Mouse (Mus musculus) midbrain, embryonic 16.5 days (tissue): ENCODE measurements around the gene Srr. TPM values are rescaled to one million over a fixed set of nuclear protein-coding genes. Genes with fewer than 3 reads are reported as not detected.
A peak's percentile ranks its signal among the peaks of the same experiment; 100 is the strongest.

Source experiments
- ATAC-seq: fragments of 200-750 bp; cut with Nextera tagmentation; 2 replicates; pipeline ENCODE4 v1.8.0; 2017; ENCODE audit warnings: moderate TSS enrichment
- H3K27ac ChIP-seq: fragments of 300-500 bp; sonication (generic); 2 replicates; pipeline ENCODE4 v1.5.1; 2014; ENCODE audit warnings: mild to moderate bottlenecking, low read length, mixed read lengths
- H3K27me3 ChIP-seq: fragments of 300-500 bp; sonication (generic); 2 replicates; pipeline ENCODE4 v1.6.1; 2014; ENCODE audit warnings: low read depth, low read length, mixed read lengths; ENCODE audit not compliant: control insufficient read depth, insufficient read depth
- H3K36me3 ChIP-seq: fragments of 300-500 bp; sonication (generic); 2 replicates; pipeline ENCODE4 v1.6.1; 2014; ENCODE audit warnings: mild to moderate bottlenecking, low read length, moderate library complexity, mixed read lengths; ENCODE audit not compliant: control insufficient read depth, insufficient read depth
- H3K4me1 ChIP-seq: fragments of 300-500 bp; sonication (generic); 2 replicates; pipeline ENCODE4 v1.6.1; 2014; ENCODE audit warnings: mild to moderate bottlenecking, low read length, mixed read lengths; ENCODE audit not compliant: control insufficient read depth, insufficient read depth
- H3K4me2 ChIP-seq: fragments of 300-500 bp; sonication (generic); 2 replicates; pipeline ENCODE4 v1.6.1; 2014; ENCODE audit warnings: mild to moderate bottlenecking, low read length, mixed read lengths
- H3K4me3 ChIP-seq: fragments of 300-500 bp; sonication (generic); 2 replicates; pipeline ENCODE4 v1.5.1; 2014; ENCODE audit warnings: low read depth, mild to moderate bottlenecking, low read length, moderate library complexity, mixed read lengths
- H3K9ac ChIP-seq: fragments of 300-500 bp; sonication (generic); 2 replicates; pipeline ENCODE4 v1.6.1; 2014; ENCODE audit warnings: low read depth, low read length, mixed read lengths
- H3K9me3 ChIP-seq: fragments of 300-500 bp; sonication (generic); replicated peaks from 2 replicates; pipeline ENCODE4 v1.6.1; 2014; ENCODE audit warnings: mild to moderate bottlenecking, low read length, mixed read lengths; ENCODE audit not compliant: control insufficient read depth, poor library complexity, severe bottlenecking
- WGBS: fragments of 180-500 bp; shearing (Covaris S2); extraction: QIAGEN DNeasy Blood & Tissue Kit; methylation state at CpG from one replicate; pipeline ENCODE4 v1.1.7; 2014; 5-methylcytosine and 5-hydroxymethylcytosine counted together
- polyA plus RNA-seq: library from polyadenylated mRNA; unstranded; fragments of >200 nt; fragmentation: Nextera tagmentation; extraction: Ambion mirVana; gene quantifications from 2 replicates; pipeline ENCODE4 v1.2.1, GENCODE M21; 2015

Srr gene
- polyA plus RNA-seq, 1 experiment from 2014 or later = 40.9 TPM

DNA sequence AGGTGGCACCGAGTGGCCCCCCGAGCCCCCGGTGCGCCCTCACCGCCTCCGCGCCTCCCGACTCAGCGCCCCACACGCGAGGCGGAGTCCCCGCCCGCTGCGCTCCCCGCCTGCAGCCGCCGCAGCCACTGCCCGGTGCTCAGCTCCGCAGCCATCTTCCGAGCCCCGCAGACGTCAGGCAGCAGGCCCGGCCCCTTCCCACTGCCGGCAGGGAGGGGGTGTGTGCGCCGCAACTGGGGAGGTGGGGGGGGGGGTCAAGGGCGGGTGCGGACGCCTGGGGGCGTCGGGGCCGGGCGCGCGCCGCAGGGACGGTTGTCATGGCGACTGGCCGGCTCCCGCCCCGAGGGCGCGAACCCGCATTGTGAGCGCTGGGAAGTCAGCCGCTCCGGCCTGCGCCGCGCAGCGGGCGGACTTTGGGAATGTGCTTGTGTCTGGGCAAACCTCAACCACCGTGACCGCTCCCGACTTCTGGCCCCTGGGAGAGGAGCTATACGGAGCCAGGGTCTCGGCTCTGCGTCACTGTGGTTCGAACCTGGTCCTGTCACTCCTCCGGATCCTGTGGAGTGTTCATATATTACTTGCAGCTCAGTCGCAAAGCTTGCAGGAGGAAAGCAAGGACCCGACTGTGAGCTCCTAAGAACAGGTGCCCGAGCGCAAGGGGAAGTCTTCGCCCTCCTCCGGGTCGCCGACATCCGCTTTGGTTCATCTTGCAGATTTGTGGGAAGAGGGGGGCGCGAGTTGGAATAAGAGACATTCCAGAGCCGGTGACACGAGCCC, 28.7 kb downstream of the Srr start, which contains the start of gene Sgsm2:
Gene Sgsm2 (minus strand): TSS at position 160 of the 777 bp plus-strand sequence.
- H3K27me3 ChIP-seq = no peaks in the 10 kb centered on the region
- peaks cover 25% of the 10 kb centered on the region for H3K4me1 ChIP-seq
- peak within 1 kb of the TSS; percentile 89 for H3K9ac ChIP-seq
- H3K4me2 ChIP-seq = peak within 1 kb of the TSS; percentile 93
- H3K4me3 ChIP-seq = peak within 1 kb of the TSS; percentile 91
- H3K9me3 ChIP-seq = no peaks in the 10 kb centered on the region
- H3K36me3 ChIP-seq = peaks cover 10% of the 10 kb centered on the region; the same call in 1 of the 2 replicates
- ATAC-seq = peak; percentile 85
- under 1% methylated on average over 68 of the region's 74 CpGs for WGBS
- peak within 1 kb of the TSS; percentile 95 for H3K27ac ChIP-seq

DNA sequence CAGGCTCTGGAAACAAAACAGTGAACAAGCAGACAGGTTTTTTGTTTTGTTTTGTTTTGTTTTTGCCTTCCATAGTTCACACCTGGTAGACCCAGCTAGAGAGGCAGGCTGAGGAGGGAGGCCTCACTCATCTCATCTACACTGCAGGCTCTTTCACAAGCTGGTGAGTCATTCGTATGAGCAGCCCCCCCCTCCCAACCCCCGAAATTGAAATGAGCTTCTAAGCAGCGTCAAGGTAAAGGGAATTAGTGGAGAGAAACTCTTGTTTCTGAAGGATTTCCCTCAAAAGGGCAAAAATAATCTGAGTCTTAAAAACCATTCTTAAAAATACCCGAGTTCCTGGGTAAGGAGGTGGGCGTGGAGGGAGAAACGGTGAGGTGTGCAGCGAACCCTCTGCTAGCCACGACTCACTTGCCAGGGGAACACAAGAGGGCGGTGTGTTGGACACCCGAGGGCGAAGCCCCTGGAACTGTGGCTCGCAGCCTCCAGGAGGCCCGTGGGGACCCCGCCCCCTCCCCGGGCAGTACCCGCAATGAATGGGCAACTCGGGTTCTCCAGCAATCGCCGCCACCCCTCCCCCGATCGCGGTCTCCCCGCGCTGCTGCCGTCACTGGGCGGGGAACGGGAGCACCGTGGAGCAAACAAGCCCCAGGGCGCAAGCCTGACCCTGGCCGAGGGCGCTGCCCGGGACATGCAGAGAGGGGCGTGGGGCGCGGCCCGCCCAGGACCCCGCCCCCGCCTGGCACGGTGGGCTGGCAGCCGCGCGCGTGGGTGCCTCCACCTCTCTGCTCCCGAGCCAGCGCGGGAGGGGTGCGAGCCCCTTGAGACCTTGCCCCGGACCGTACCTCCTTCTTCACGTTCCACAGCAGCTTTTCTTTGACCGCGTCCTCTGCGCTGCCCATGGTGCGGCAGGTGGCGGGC, 29.5 kb downstream of the Srr start:
- ATAC-seq = peak; percentile 52
- H3K27me3 ChIP-seq = no peaks in the 10 kb centered on the region
- peaks cover 25% of the 10 kb centered on the region for H3K4me1 ChIP-seq
- peak overlapping the region; percentile 91 for H3K4me3 ChIP-seq
- H3K36me3 ChIP-seq = peaks cover 7% of the 10 kb centered on the region; the same call in 1 of the 2 replicates
- peak overlapping the region; percentile 93 for H3K4me2 ChIP-seq
- no peaks in the 10 kb centered on the region for H3K9me3 ChIP-seq
- H3K27ac ChIP-seq = peak overlapping the region; percentile 95
- peak overlapping the region; percentile 89 for H3K9ac ChIP-seq
- WGBS = 1% methylated on average over 37 of the region's 55 CpGs

GRCm38 (mm10) chr11:74894619-74895018, 31.1 kb downstream of the Srr start:
- peaks cover 25% of the 10 kb centered on the region for H3K4me1 ChIP-seq
- no peak overlapping the region for H3K4me2 ChIP-seq
- no peak for ATAC-seq
- H3K4me3 ChIP-seq = no peak overlapping the region
- H3K9ac ChIP-seq = no peak overlapping the region
- H3K27ac ChIP-seq = no peak overlapping the region
- H3K27me3 ChIP-seq = no peaks in the 10 kb centered on the region
- H3K36me3 ChIP-seq = 0 out of 2 replicates have a peak, but pooled peaks cover 7% of the 10 kb centered on the region
- H3K9me3 ChIP-seq = no peaks in the 10 kb centered on the region
- 89% methylated on average over 4 of the region's 4 CpGs for WGBS

DNA sequence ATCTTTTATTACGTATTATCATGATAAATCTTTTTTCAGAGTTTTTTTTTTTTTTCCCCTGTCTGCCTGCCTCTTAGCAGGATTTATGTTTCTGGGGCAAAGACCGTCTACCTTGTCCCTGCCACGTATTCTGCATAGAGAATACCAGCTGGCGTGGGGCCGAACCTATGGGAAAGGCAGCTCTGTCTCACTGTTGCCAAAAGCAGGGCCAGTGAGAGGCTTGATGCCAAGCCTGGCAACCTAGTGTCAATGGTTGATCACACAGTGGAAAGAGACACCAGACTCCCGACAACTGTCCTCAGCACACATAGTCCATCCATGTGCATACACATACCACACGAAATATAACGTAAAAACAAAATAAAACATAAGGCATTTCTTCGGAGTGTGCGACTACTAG, 42.6 kb downstream of the Srr start:
- no peak overlapping the region for H3K27ac ChIP-seq
- 93% methylated on average over 10 of the region's 10 CpGs for WGBS
- no peak for ATAC-seq
- no peaks in the 10 kb centered on the region for H3K27me3 ChIP-seq
- H3K9ac ChIP-seq = no peak overlapping the region
- H3K4me1 ChIP-seq = no peaks in the 10 kb centered on the region
- H3K4me3 ChIP-seq = no peak overlapping the region
- H3K9me3 ChIP-seq = no peaks in the 10 kb centered on the region
- peaks cover 7% of the 10 kb centered on the region; the same call in 1 of the 2 replicates for H3K36me3 ChIP-seq
- no peak overlapping the region for H3K4me2 ChIP-seq

- Histone ChIP-seq H3K9ac (no peak overlapping the region), H3K9me3 (no peaks in the 10 kb centered on the region), H3K36me3 (peaks cover 7% of the 10 kb centered on the region; the same call in 1 of the 2 replicates), H3K27ac (no peak overlapping the region), H3K4me3 (no peak overlapping the region), H3K4me2 (no peak overlapping the region; the same call in 1 of the 2 replicates), H3K27me3 (no peaks in the 10 kb centered on the region), H3K4me1 (peaks cover under 1% of the 10 kb centered on the region)
- ATAC-seq = no peak
- 49% methylated on average over 14 of the region's 14 CpGs for WGBS
These were observed 43.8 kb downstream of the Srr start for GRCm38 (mm10) chr11:74881979-74882378.

- H3K4me2 ChIP-seq = no peak overlapping the region
- H3K36me3 ChIP-seq = peaks cover 7% of the 10 kb centered on the region; the same call in 1 of the 2 replicates
- H3K4me3 ChIP-seq = no peak overlapping the region
- ATAC-seq = no peak
- peaks cover 11% of the 10 kb centered on the region for H3K4me1 ChIP-seq
- no peak overlapping the region for H3K9ac ChIP-seq
- H3K27me3 ChIP-seq = no peaks in the 10 kb centered on the region
- no peak overlapping the region for H3K27ac ChIP-seq
- 89% methylated on average over 9 of the region's 9 CpGs for WGBS
- H3K9me3 ChIP-seq = no peaks in the 10 kb centered on the region
These were observed 44.7 kb downstream of the Srr start for GRCm38 (mm10) chr11:74880999-74881398.

DNA sequence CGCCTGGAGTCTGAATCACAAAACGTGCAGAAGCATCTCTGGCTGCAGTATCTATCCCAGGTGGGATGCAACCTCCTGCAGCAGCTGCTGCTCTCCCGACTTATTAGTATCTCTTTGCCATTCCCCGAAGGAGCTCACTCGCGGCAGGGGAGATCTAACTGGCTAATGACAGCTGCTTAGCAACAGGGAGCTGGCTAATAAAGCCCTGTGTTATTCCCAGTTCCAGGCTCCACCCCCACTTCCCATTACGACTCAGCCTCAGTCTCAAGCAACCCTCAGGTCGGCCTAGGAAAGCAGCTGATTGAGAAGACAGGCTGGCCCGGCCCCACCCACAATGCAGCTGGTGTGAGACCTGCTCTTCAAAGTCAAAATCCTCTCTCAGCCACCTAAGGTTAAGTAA, 48.9 kb downstream of the Srr start:
- Histone ChIP-seq H3K4me2 (peak overlapping the region; percentile 48), H3K4me1 (peaks cover 13% of the 10 kb centered on the region), H3K36me3 (no peaks in the 10 kb centered on the region), H3K9ac (0 out of 2 replicates have a peak overlapping the region, but pooled peaks have one; percentile 40), H3K27ac (peak overlapping the region; percentile 77), H3K9me3 (no peaks in the 10 kb centered on the region), H3K27me3 (no peaks in the 10 kb centered on the region), H3K4me3 (no peak overlapping the region; the same call in 1 of the 2 replicates)
- peak; percentile 91 for ATAC-seq
- WGBS = 2% methylated on average over 9 of the region's 9 CpGs

GRCm38 (mm10) chr11:74874630-74875029, 51.1 kb downstream of the Srr start:
- no peak overlapping the region for H3K4me3 ChIP-seq
- no peaks in the 10 kb centered on the region for H3K27me3 ChIP-seq
- 70% methylated on average over 3 of the region's 3 CpGs for WGBS
- H3K27ac ChIP-seq = no peak overlapping the region
- peaks cover 31% of the 10 kb centered on the region for H3K4me1 ChIP-seq
- no peak overlapping the region for H3K9ac ChIP-seq
- H3K4me2 ChIP-seq = no peak overlapping the region
- H3K9me3 ChIP-seq = no peaks in the 10 kb centered on the region
- no peak for ATAC-seq
- no peaks in the 10 kb centered on the region for H3K36me3 ChIP-seq
